Mouse (Mus musculus) liver, embryonic 14.5 days (tissue): ENCODE results near the gene Pik3ca.

Source experiments
- CTCF ChIP-seq: IDR thresholded peaks from 2 replicates; pipeline ENCODE4 v1.5.1; 2016; ENCODE audit warnings: antibody characterized with exemption, low read depth, control low read depth
- EP300 ChIP-seq: IDR thresholded peaks from 2 replicates; pipeline ENCODE4 v1.6.1; 2016; ENCODE audit warnings: antibody characterized with exemption, low read depth

DNA sequence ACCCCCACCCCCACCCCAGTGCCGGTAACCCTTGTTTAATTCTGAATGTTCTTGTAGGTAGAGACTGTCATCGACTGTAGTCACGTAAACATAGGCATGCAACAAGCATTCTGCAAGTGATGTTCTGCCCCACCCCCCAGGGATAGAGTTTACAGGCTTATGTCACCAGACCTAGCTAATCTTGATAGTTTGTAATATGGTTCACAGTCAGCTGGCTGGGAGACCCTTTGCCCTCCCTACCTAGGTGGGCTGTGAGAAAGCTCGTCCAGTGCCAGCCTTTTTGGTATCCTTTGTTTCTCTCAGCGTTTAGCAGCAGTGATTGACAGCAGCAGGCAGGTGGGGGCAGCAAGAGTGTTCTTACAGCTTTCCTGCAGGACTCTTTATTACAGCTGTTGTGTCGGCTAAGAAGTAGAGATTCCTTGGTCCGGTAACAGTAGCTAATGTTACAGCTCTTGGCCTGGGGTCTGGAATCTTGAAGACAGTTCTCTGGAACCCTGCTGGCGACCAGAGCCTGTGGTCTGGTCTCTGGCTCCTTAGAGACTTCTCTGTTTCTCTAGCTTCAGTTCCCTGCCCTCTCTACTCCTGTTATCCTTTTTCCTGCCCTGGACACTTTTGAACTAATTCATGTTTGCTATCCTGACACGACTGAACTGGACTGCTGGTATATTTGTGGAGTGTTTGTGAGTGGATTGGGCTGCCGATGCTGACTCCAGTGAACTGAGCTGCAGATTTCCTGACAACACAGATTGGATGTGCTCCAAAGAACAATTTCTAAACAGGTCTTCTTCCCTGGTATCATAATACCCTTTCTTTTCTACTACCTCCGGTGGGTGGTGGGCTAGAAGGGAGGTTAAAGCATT is 109.1 kb downstream of the Pik3ca start:
- TF ChIP-seq CTCF (no peak), EP300 (no peak)
